Mouse (Mus musculus): Measurements from ENCODE around the gene Spata21. TPM values are rescaled to one million over a fixed set of nuclear protein-coding genes. Genes with fewer than 3 reads are reported as not detected.

The Spata21 gene
- polyA plus RNA-seq, 1 experiment, result not detected

DNA sequence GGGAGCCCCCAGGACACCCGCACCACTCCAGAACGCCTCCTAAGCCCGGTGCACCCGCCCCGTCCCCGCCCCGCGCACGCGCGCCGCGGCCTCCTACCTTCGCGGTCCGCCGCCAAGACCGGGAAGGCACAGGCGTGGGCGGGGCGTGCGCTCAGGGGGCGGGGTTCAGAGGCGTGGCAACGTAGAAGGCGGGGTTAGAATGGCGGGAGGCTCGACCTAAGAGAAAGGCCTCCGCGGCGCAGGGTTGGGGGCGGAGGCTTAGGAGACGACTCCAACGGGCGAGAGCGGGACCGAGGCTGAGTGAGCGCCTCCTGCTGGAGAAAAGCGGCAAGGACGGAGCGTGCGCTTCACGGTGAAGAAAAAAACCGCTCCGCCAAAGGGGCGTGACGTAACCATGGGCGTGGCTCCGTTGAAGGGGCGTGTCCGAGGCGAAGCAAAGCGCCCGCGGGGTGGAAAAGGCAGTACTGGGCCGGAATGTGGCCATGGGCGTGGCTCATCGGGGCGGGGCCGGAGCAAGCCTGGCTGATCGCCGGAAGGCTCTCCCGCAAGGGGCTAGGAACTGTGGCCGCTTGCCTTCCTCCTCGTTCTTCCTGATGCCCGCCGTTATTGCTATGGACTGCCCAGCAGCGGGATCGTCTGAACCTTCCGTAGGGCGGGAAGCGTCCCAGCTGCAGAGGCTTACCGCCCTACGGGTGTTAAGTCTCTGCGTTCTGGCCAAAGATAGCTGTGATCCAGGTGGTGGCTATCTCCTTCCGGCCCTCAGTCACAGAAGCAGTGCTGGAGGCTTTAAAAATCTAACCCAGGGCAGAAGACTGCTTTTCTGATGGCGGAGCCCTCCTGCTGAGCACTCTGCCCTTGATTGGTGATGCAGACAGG, 27.5 kb upstream of the Spata21 start, which contains the start of gene Crocc:
Gene Crocc (minus strand): TSS at position 125 of the 876 bp plus-strand sequence.
- Histone ChIP-seq H3K79me3 (ENCODE audit: low read depth) (no peaks in the 10 kb centered on the region), H3K79me2 (ENCODE audit: control insufficient read depth, insufficient read depth) (no peaks in the 10 kb centered on the region), H3ac (ENCODE audit: control insufficient read depth, insufficient read length, low read depth) (peak within 1 kb of the TSS; percentile 77), H3K36me3 (ENCODE audit: control insufficient read depth, insufficient read depth) (peaks cover 2% of the 10 kb centered on the region), H3K27me3 (ENCODE audit: control insufficient read depth, insufficient read depth, insufficient read length) (no peaks in the 10 kb centered on the region), H3K4me3 (ENCODE audit: insufficient read depth, poor library complexity, severe bottlenecking) (peak within 1 kb of the TSS; percentile 55)
- TF ChIP-seq FOSL1 (IDR thresholded peaks at IDR 0.05; ENCODE audit: insufficient read depth, low read length, poor library complexity, severe bottlenecking) (no peak), MAX (IDR thresholded peaks at IDR 0.05) (peak; percentile 73), CEBPB (IDR thresholded peaks at IDR 0.05; ENCODE audit: low read depth) (no peak), MYOG (IDR thresholded peaks at IDR 0.05; ENCODE audit: control insufficient read depth, extremely low read depth, insufficient read length) (no peak), CTCF (IDR thresholded peaks at IDR 0.05; ENCODE audit: control insufficient read depth, insufficient read depth, insufficient read length) (peak; percentile 93), USF1 (IDR thresholded peaks at IDR 0.05; ENCODE audit: low read depth) (no peak), MYOD1 (IDR thresholded peaks at IDR 0.05; ENCODE audit: control insufficient read depth, insufficient read length, low read depth) (no peak)

DNA sequence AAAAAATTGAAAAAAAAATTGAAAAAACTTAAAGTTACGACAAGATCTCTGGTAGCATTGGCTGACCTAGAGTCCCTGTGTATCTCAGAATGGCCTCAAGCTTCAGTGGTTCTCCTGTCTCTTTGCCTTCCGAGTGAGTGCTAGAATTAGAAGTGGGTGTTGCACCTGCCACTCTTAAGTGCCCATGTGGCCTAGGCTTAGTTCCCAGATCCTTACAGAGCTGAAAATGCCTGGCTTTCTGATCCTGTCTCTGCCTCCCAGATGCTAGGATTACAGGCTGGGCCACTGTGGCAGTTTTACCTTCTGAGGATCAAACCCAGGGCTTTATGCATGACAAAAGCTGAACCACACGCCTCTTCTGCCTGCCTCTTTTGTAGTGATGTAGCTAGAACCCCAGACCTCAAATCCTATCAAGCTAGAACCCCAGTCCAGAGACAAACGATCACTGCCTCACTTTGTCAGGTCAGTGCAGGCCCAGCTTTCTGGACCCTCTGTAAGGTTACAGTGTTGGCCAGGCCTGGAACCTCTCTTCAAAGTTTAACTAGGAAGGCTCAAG, 24.0 kb upstream of the Spata21 start:
- peaks cover 37% of the 10 kb centered on the region for H3K36me3 ChIP-seq (ENCODE audit: control insufficient read depth, insufficient read depth)
- H3K27me3 ChIP-seq (ENCODE audit: control insufficient read depth, insufficient read depth, insufficient read length), result no peaks in the 10 kb centered on the region
- no peak overlapping the region for H3ac ChIP-seq (ENCODE audit: control insufficient read depth, insufficient read length, low read depth)
- H3K79me2 ChIP-seq (ENCODE audit: control insufficient read depth, insufficient read depth), result no peaks in the 10 kb centered on the region
- H3K4me3 ChIP-seq (ENCODE audit: insufficient read depth, poor library complexity, severe bottlenecking), result no peak overlapping the region
- H3K79me3 ChIP-seq (ENCODE audit: low read depth), result no peaks in the 10 kb centered on the region
- TF ChIP-seq MYOG (IDR thresholded peaks at IDR 0.05; ENCODE audit: control insufficient read depth, extremely low read depth, insufficient read length) (no peak), MAX (IDR thresholded peaks at IDR 0.05) (no peak), USF1 (IDR thresholded peaks at IDR 0.05; ENCODE audit: low read depth) (no peak), MYOD1 (IDR thresholded peaks at IDR 0.05; ENCODE audit: control insufficient read depth, insufficient read length, low read depth) (no peak), CTCF (IDR thresholded peaks at IDR 0.05; ENCODE audit: control insufficient read depth, insufficient read depth, insufficient read length) (no peak), CEBPB (IDR thresholded peaks at IDR 0.05; ENCODE audit: low read depth) (no peak), FOSL1 (IDR thresholded peaks at IDR 0.05; ENCODE audit: insufficient read depth, low read length, poor library complexity, severe bottlenecking) (no peak)

DNA sequence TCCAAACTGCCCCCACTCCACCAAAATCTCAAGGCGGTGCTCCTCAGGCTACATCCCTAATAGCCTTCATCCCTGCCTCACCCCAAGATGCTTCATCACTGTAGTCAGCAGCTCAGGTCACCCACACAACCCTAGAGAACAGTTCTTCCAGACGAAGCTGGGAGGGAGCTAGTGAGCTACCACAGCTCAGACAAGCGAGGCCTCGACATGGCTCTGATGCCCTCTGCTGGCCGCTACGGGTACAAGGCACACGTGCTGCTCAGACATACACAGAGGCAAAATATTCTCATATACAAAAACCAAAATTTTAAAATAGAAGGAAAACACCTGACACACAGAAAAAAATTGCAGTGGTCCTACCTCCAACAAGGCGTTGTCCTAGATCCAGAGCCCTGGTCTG, 23.0 kb upstream of the Spata21 start:
- Histone ChIP-seq H3K79me3 (ENCODE audit: low read depth) (no peaks in the 10 kb centered on the region), H3K27me3 (ENCODE audit: control insufficient read depth, insufficient read depth, insufficient read length) (no peaks in the 10 kb centered on the region), H3K4me3 (ENCODE audit: insufficient read depth, poor library complexity, severe bottlenecking) (no peak overlapping the region), H3K79me2 (ENCODE audit: control insufficient read depth, insufficient read depth) (no peaks in the 10 kb centered on the region), H3K36me3 (ENCODE audit: control insufficient read depth, insufficient read depth) (peaks cover 45% of the 10 kb centered on the region), H3ac (ENCODE audit: control insufficient read depth, insufficient read length, low read depth) (no peak overlapping the region)
- TF ChIP-seq USF1 (IDR thresholded peaks at IDR 0.05; ENCODE audit: low read depth), result peak; percentile 67
- TF ChIP-seq FOSL1 (IDR thresholded peaks at IDR 0.05; ENCODE audit: insufficient read depth, low read length, poor library complexity, severe bottlenecking), result no peak
- TF ChIP-seq MAX (IDR thresholded peaks at IDR 0.05), result peak; percentile 97
- TF ChIP-seq MYOG (IDR thresholded peaks at IDR 0.05; ENCODE audit: control insufficient read depth, extremely low read depth, insufficient read length), result no peak
- peak; percentile 97 for TF ChIP-seq CTCF (IDR thresholded peaks at IDR 0.05; ENCODE audit: control insufficient read depth, insufficient read depth, insufficient read length)
- TF ChIP-seq MYOD1 (IDR thresholded peaks at IDR 0.05; ENCODE audit: control insufficient read depth, insufficient read length, low read depth), result no peak
- no peak for TF ChIP-seq CEBPB (IDR thresholded peaks at IDR 0.05; ENCODE audit: low read depth)

DNA sequence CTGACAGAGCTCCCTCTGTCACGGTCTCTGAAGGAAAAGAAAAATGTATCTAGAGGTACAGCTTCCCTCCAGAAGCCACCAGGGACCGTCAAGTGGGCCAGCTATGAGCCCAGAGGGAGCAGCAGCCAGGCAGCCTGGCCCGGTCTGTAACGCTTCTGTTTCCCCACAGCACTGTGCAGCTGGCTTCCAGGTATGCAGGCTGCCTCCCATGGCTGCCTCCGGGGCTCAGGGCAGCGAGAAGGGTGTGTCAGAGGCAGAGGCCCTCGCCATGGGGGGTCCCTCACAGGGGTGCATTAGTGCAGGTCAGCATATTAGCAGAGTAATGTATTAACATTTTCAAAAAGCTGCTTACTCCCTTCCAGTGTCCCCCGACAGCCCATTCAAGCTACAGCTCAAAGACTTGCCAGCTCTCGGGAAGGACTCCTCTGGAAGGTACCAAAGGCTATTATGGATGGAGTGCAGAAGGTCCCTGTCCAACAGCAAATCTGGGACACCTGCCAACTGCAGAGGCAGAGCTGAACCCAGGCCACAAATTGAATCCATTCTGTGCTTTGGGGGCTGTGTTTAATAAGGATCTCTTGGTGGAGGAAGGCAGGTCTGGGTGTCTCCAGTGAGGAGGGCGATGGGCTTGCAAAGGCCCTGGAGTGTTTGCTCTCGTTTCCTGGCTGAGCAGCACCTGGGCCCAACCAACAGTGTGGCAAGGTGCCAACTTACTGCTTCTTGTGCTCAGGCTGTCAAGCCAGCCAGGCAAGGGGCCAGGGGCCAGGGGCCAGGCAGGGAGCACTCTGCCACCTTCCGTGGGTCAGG, 21.2 kb upstream of the Spata21 start:
- Histone ChIP-seq H3K79me2 (ENCODE audit: control insufficient read depth, insufficient read depth) (no peaks in the 10 kb centered on the region), H3ac (ENCODE audit: control insufficient read depth, insufficient read length, low read depth) (no peak overlapping the region), H3K27me3 (ENCODE audit: control insufficient read depth, insufficient read depth, insufficient read length) (no peaks in the 10 kb centered on the region), H3K36me3 (ENCODE audit: control insufficient read depth, insufficient read depth) (peaks cover 50% of the 10 kb centered on the region), H3K4me3 (ENCODE audit: insufficient read depth, poor library complexity, severe bottlenecking) (no peak overlapping the region), H3K79me3 (ENCODE audit: low read depth) (no peaks in the 10 kb centered on the region)
- TF ChIP-seq MAX (IDR thresholded peaks at IDR 0.05) (no peak), USF1 (IDR thresholded peaks at IDR 0.05; ENCODE audit: low read depth) (no peak), CEBPB (IDR thresholded peaks at IDR 0.05; ENCODE audit: low read depth) (no peak), MYOD1 (IDR thresholded peaks at IDR 0.05; ENCODE audit: control insufficient read depth, insufficient read length, low read depth) (no peak), MYOG (IDR thresholded peaks at IDR 0.05; ENCODE audit: control insufficient read depth, extremely low read depth, insufficient read length) (no peak), CTCF (IDR thresholded peaks at IDR 0.05; ENCODE audit: control insufficient read depth, insufficient read depth, insufficient read length) (no peak), FOSL1 (IDR thresholded peaks at IDR 0.05; ENCODE audit: insufficient read depth, low read length, poor library complexity, severe bottlenecking) (no peak)

DNA sequence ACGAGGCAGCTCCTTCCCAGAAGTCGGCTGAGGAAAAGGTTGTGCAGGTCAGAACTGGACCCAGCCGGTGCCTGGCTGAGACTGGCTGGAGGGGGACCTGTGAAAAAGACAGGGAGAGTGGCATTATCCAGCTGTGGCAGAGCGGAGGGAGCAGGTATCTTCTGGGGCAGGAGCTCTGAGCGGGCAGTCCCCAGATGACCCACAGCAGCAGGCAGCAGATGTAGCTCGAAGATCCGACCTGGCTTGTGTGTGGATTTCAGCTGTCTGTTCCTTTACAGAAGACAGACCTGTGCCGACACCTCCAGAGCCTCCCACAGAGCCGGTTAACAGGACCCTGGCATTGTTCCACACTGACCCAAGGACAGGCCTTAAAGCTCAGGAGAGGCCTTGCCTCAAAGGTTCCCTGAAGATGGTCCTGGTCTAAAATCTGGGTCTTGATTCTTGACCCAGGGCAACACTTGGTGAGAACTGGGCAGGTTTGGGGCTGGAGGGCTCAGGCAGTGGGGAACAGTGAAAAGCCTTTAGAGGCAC, 20.6 kb upstream of the Spata21 start:
- TF ChIP-seq CTCF (IDR thresholded peaks at IDR 0.05; ENCODE audit: control insufficient read depth, insufficient read depth, insufficient read length) (no peak), MAX (IDR thresholded peaks at IDR 0.05) (no peak), MYOD1 (IDR thresholded peaks at IDR 0.05; ENCODE audit: control insufficient read depth, insufficient read length, low read depth) (no peak), MYOG (IDR thresholded peaks at IDR 0.05; ENCODE audit: control insufficient read depth, extremely low read depth, insufficient read length) (no peak), USF1 (IDR thresholded peaks at IDR 0.05; ENCODE audit: low read depth) (no peak), CEBPB (IDR thresholded peaks at IDR 0.05; ENCODE audit: low read depth) (no peak), FOSL1 (IDR thresholded peaks at IDR 0.05; ENCODE audit: insufficient read depth, low read length, poor library complexity, severe bottlenecking) (no peak)
- Histone ChIP-seq H3K79me3 (ENCODE audit: low read depth) (no peaks in the 10 kb centered on the region), H3K36me3 (ENCODE audit: control insufficient read depth, insufficient read depth) (peaks cover 50% of the 10 kb centered on the region), H3ac (ENCODE audit: control insufficient read depth, insufficient read length, low read depth) (no peak overlapping the region), H3K79me2 (ENCODE audit: control insufficient read depth, insufficient read depth) (no peaks in the 10 kb centered on the region), H3K4me3 (ENCODE audit: insufficient read depth, poor library complexity, severe bottlenecking) (no peak overlapping the region), H3K27me3 (ENCODE audit: control insufficient read depth, insufficient read depth, insufficient read length) (no peaks in the 10 kb centered on the region)

Measured in C2C12 (cell line).